Mouse (Mus musculus) CH12.LX (cell line): ENCODE data around the gene Mroh7. TPM values are rescaled to one million over a fixed set of nuclear protein-coding genes. Genes with fewer than 3 reads are reported as not detected.

Experiments used
- DNase-seq: peaks from one replicate; pipeline ENCODE4 v3.0.0-alpha.2; 2013; ENCODE audit errors: extremely low read depth
- H3K27ac ChIP-seq: 2 replicates; pipeline ENCODE4 v1.5.1; 2012; ENCODE audit warnings: low read depth, mild to moderate bottlenecking, control low read depth, moderate library complexity; ENCODE audit not compliant: insufficient read depth
- H3K27me3 ChIP-seq: replicated peaks from 2 replicates; pipeline ENCODE3; 2012; ENCODE audit warnings: inconsistent platforms
- H3K36me3 ChIP-seq, 2 experiments: replicated peaks in 1 of 2; 2 replicates each; pipeline versions ENCODE3 to v1.6.1; 2012; ENCODE audit warnings: inconsistent platforms in 1 of 2, low read length in 1 of 2, mild to moderate bottlenecking in 1 of 2, mixed read lengths in 1 of 2, moderate library complexity in 1 of 2; ENCODE audit not compliant: control insufficient read depth in 1 of 2, insufficient read depth in 1 of 2
- H3K4me1 ChIP-seq, 2 experiments: 2 replicates each; pipeline ENCODE4 v1.6.1; 2012; ENCODE audit warnings: inconsistent platforms in 1 of 2, moderate library complexity in 1 of 2; ENCODE audit not compliant: insufficient read depth in 2 of 2, control insufficient read depth in 1 of 2
- H3K4me2 ChIP-seq: 2 replicates; pipeline ENCODE4 v1.6.1; 2012; ENCODE audit warnings: low read depth, mild to moderate bottlenecking, control low read depth; ENCODE audit not compliant: poor library complexity, insufficient read depth, severe bottlenecking
- H3K4me3 ChIP-seq, 3 experiments: fragments of 150-350 bp in 1 of 3; sonication (generic) in 1 of 3; replicated peaks in 1 of 3; 2 replicates each; pipeline versions ENCODE3 to v1.5.1; 2011 to 2012; ENCODE audit warnings: low read depth in 2 of 3, low read length in 2 of 3, mild to moderate bottlenecking in 2 of 3, moderate library complexity in 2 of 3, control low read depth in 1 of 3, improper control_type of control experiment in 1 of 3, inconsistent platforms in 1 of 3, mixed read lengths in 1 of 3; ENCODE audit not compliant: poor library complexity in 1 of 3
- H3K79me2 ChIP-seq: replicated peaks from 2 replicates; pipeline ENCODE4 v1.6.1; 2012; ENCODE audit warnings: mild to moderate bottlenecking, moderate library complexity; ENCODE audit not compliant: control insufficient read depth, poor library complexity, insufficient read depth, severe bottlenecking; ENCODE audit errors: extremely low read depth
- H3K9ac ChIP-seq: 2 replicates; pipeline ENCODE4 v1.6.1; 2012; ENCODE audit warnings: low read depth, mild to moderate bottlenecking, control low read depth, moderate library complexity; ENCODE audit not compliant: insufficient read depth
- H3K9me3 ChIP-seq: replicated peaks from 2 replicates; pipeline ENCODE3; 2012; ENCODE audit warnings: low read length, inconsistent platforms, mixed read lengths
- ETS1 ChIP-seq: conservative IDR thresholded peaks from 2 replicates; pipeline ENCODE4 v1.6.1; 2012; ENCODE audit warnings: low read depth, mild to moderate bottlenecking, inconsistent platforms, low read length, improper control_type of control experiment, moderate library complexity
- JUND ChIP-seq: conservative IDR thresholded peaks from 2 replicates; pipeline ENCODE4 v1.6.1; 2011; ENCODE audit warnings: low read depth, low read length, improper control_type of control experiment
- MAX ChIP-seq: IDR thresholded peaks from 2 replicates; pipeline ENCODE4 v1.6.1; 2011; ENCODE audit warnings: low read length, improper control_type of control experiment
- MYC ChIP-seq: IDR thresholded peaks from 2 replicates; pipeline ENCODE4 v1.6.1; 2011; ENCODE audit warnings: low read depth, mild to moderate bottlenecking, improper control_type of control experiment, low read length
- SIN3A ChIP-seq: IDR thresholded peaks from 2 replicates; pipeline ENCODE4 v1.6.1; 2012; ENCODE audit warnings: low read length, improper control_type of control experiment, inconsistent platforms
- TCF12 ChIP-seq: IDR thresholded peaks from 2 replicates; pipeline ENCODE4 v1.6.1; 2014; ENCODE audit warnings: low read depth, mild to moderate bottlenecking, inconsistent platforms, low read length, improper control_type of control experiment
- ZNF384 ChIP-seq: IDR thresholded peaks from 2 replicates; pipeline ENCODE4 v1.6.1; 2012; ENCODE audit warnings: low read depth, low read length, improper control_type of control experiment, inconsistent platforms
- dilution Hi-C: fragments of 300-500 bp; cut with MboI; formaldehyde crosslinking; loops from 2 replicates; pipeline ENCODE4 v1.14.3; 2020; ENCODE audit warnings: low sequenced_read_pairs; ENCODE audit not compliant: extremely low pct_unique_long_range_greater_than_20kb, extremely low pct_ligation_motif_present
- in situ Hi-C: fragments of 300-500 bp; cut with MboI; formaldehyde crosslinking; loops from 3 replicates; pipeline ENCODE4 v1.14.3; 2019; ENCODE audit warnings: low sequenced_read_pairs, low pct_ligation_motif_present, low pct_unique_long_range_greater_than_20kb, mixed read lengths
- polyA plus RNA-seq: library from polyadenylated mRNA; unstranded; fragments of >175 nt; gene quantifications from 2 replicates; pipeline ENCODE4 v1.2.1, GENCODE M21; 2012; ENCODE audit warnings: low read depth; ENCODE audit not compliant: insufficient read length
- total RNA-seq, 2 experiments: library from RNA; depleted of rRNA; stranded (reverse); fragments of 300-350 nt in 1 of 2; fragments of >200 nt in 1 of 2; gene quantifications; 2 replicates each; pipeline ENCODE4 v1.2.3; 2012 to 2014

Mroh7 gene
- total and polyA plus RNA-seq, 3 experiments, result not detected

DNA sequence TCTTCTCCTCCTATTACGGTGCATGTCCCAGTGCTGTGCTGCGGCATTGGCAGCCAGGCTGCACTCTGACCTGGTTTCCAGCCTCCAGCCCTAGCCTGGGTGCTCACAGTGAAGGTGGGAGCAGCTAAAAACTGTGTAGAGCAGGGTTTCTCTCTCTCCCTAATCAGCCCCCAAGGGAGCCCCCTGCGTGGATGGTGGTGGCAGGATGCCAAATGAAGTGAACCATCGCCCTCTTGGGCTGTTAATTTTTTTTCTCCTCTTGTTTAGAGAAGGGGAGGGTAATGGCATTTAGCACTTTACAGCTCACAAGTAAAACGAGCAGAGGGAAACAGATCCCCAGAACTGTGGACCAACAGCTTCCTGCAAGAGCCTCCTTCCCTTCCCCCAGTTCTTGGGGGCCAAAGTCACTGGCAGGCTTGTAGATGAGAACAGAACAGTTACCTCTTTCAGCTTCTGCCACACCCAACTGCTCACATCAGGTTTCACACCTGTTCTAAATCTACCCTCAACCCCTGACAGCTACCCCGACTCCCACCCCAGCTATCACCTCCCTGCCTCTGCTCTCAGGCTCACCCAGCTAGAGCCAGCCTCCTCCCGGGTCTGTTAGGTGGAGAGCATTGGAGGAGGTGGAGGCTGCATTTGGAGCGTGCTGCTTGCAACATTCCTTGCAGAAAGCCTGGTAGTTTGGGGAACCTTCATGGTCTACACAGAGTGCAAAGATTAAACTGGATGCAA is 87.1 kb downstream of the Mroh7 start:
- DNase-seq, result no peak
- Histone ChIP-seq H3K27ac (no peak overlapping the region), H3K9ac (no peak overlapping the region), H3K9me3 (peaks cover 13% of the 10 kb centered on the region), H3K79me2 (no peaks in the 10 kb centered on the region), H3K27me3 (peaks cover 27% of the 10 kb centered on the region), H3K36me3 (no peaks in the 10 kb centered on the region), H3K4me1 (peaks cover 3 to 18% of the 10 kb centered on the region in 2 experiments; a peak in 2 of 4 replicates), H3K4me2 (no peak overlapping the region), H3K4me3 (no peak overlapping the region)
- in situ Hi-C loops (loop anchor here (25.0 kb wide), 1 partner anchor 519 kb away; no protein-coding TSS in a partner anchor), dilution Hi-C loops (no loop called here)
- no peak for TF ChIP-seq ETS1

DNA sequence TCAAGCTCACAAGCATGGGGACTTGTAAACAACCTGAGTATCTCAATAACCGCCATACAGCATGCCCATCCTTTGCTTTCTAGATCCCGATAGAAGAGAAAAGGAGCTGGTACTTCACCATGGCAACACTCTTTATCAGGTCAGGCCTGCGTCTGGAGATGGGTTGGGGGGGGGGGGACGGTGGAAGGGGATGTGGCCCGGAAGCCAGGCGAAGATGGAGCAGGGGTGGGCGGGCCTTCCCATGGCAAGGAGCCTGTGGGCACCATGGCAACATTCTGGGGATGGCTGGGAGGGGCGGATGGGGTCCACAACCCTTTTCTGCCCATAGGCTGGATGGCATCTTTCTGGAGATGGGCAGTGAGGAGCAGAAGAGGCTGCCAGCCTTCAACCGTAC is 96.6 kb downstream of the Mroh7 start:
- TF ChIP-seq ZNF384, result no peak
- Histone ChIP-seq H3K36me3 (no peaks in the 10 kb centered on the region), H3K27ac (no peak overlapping the region), H3K27me3 (peaks cover 73% of the 10 kb centered on the region), H3K9ac (no peak overlapping the region), H3K4me1 (peaks cover 0 to 3% of the 10 kb centered on the region in 2 experiments; a peak in 2 of 4 replicates), H3K4me3 (no peak overlapping the region), H3K4me2 (no peak overlapping the region), H3K79me2 (no peaks in the 10 kb centered on the region), H3K9me3 (peaks cover 3% of the 10 kb centered on the region)
- in situ Hi-C loops (loop anchor here (10.0 to 25.0 kb wide), 2 partner anchors 161 to 528 kb away; no protein-coding TSS in a partner anchor), dilution Hi-C loops (no loop called here)
- DNase-seq, result no peak

DNA sequence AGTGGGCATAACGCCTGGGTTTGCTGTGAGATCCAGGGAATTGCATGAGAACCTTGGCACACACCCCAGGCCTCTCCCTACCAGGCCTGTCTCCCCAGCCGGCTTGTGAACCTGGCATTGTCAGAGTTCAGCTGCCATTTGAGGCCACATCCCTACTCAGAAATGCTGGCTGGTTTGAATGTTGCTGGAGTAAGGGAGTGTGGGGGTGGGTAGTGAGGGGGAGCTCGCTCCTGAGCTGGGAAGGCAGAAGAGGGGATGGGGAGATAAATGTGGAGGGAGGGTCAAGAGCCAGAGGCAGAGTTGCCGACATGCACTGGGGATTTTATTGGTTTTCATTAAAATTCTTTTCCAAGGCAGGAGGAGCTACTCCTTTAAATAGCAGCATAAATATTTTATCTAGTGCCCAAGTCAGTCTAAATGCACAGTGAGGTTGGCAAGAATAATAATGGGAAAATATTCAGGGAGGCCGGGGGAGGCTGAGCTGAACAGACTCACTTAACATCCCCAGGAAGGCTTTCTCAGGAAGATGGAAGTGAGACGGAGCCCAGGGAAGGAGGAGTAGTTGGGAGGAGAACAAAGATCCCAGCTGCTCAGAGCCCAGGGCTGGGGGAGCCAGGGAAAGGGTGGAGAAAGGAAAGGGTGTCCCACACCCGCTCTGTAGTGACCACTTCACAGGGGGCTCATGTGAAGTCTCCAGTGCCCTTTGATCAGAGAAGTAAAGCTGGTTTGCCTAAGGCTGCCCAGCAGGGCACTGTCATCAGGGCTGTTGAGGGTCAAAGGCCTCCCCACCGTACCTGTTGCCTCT is 97.2 kb downstream of the Mroh7 start:
- Histone ChIP-seq H3K9ac (no peak overlapping the region), H3K36me3 (no peaks in the 10 kb centered on the region), H3K4me3 (no peak overlapping the region), H3K27ac (no peak overlapping the region), H3K4me1 (peaks cover 0 to 8% of the 10 kb centered on the region in 2 experiments; a peak in 2 of 4 replicates), H3K4me2 (no peak overlapping the region), H3K9me3 (no peaks in the 10 kb centered on the region), H3K79me2 (no peaks in the 10 kb centered on the region), H3K27me3 (peaks cover 71% of the 10 kb centered on the region)
- TF ChIP-seq MAX (no peak), MYC (no peak), SIN3A (no peak), JUND (no peak), TCF12 (no peak)
- in situ Hi-C loops, result loop anchor here (10.0 to 25.0 kb wide), 2 partner anchors 161 to 529 kb away; no protein-coding TSS in a partner anchor
- dilution Hi-C loops, result no loop called here
- no peak for DNase-seq
